Mouse (Mus musculus): Measurements from ENCODE around the gene Tnrc6a. TPM values are rescaled to one million over a fixed set of nuclear protein-coding genes. Genes with fewer than 3 reads are reported as not detected.

The Tnrc6a gene
- polyA plus RNA-seq, 1 experiment from 2014 or later: 38.5 TPM

- Histone ChIP-seq H3K9me3 (no peaks in the 10 kb centered on the region), H3K4me1 (no peaks in the 10 kb centered on the region), H3K9ac (no peak overlapping the region), H3K4me2 (no peak overlapping the region), H3K4me3 (no peak overlapping the region), H3K36me3 (peaks cover 84% of the 10 kb centered on the region), H3K27me3 (no peaks in the 10 kb centered on the region), H3K27ac (no peak overlapping the region)
- WGBS: 92% methylated on average over 2 of the region's 2 CpGs
- no peak for ATAC-seq (ENCODE audit: borderline replicate concordance, extremely low read depth, low FRiP score, low TSS enrichment)
These were observed 45.9 kb downstream of the Tnrc6a start for GRCm38 (mm10) chr7:123169618-123170017.

DNA sequence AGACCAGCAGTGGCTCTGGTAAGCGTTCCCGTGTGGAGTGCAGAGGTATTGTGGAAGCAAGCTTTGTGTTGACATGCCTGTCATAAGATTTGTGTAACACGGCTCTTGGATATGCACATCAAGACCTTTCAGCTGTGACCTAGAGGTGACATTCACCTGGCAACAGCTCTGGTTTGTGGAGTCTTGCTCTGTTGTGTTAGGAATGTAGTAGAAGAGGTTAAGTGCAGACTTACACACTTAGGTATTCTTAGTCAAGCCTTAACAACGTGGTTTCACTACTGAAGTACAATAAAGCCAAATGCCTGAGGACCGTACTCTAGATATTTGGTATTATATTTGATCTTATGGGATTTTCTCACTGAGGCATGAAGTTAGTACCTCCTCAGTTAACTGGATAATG, 48.4 kb downstream of the Tnrc6a start:
- WGBS: 79% methylated on average over 5 of the region's 5 CpGs

DNA sequence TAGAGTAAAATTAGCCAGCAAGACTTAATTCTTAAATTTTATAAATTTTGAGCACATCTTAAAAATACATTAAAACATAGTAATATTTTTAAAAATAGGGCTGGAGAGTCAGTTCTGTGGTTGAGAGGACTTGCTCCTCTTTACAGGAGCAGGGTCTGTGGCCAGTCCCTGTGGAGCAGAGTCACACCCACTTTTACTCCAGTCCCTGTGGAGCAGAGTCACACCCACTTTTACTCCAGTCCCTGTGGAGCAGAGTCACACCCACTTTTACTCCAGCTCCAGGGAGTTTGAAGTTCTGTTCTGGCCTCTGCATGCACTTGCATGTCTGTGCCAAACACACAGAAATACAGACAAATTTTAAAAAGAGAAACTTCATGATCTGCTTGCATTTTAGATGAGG, 53.5 kb downstream of the Tnrc6a start:
- ATAC-seq (ENCODE audit: borderline replicate concordance, extremely low read depth, low FRiP score, low TSS enrichment): no peak
- H3K4me1 ChIP-seq: no peaks in the 10 kb centered on the region

More for the DNA sequence above, 48.4 kb downstream of the Tnrc6a start:
- Histone ChIP-seq H3K9me3 (no peaks in the 10 kb centered on the region), H3K4me2 (no peak overlapping the region), H3K4me1 (no peaks in the 10 kb centered on the region), H3K9ac (no peak overlapping the region), H3K36me3 (peaks cover 89% of the 10 kb centered on the region), H3K27me3 (no peaks in the 10 kb centered on the region), H3K27ac (no peak overlapping the region), H3K4me3 (no peak overlapping the region)
- ATAC-seq (ENCODE audit: borderline replicate concordance, extremely low read depth, low FRiP score, low TSS enrichment): no peak

GRCm38 (mm10) chr7:123181787-123182701, 58.4 kb downstream of the Tnrc6a start:
- no peak overlapping the region for H3K9ac ChIP-seq
- H3K27me3 ChIP-seq: no peaks in the 10 kb centered on the region
- no peaks in the 10 kb centered on the region for H3K4me1 ChIP-seq
- no peaks in the 10 kb centered on the region for H3K9me3 ChIP-seq
- H3K36me3 ChIP-seq: peaks cover 90% of the 10 kb centered on the region
- 79% methylated on average over 20 of the region's 20 CpGs for WGBS
- no peak overlapping the region for H3K27ac ChIP-seq
- no peak overlapping the region for H3K4me2 ChIP-seq
- ATAC-seq (ENCODE audit: borderline replicate concordance, extremely low read depth, low FRiP score, low TSS enrichment): no peak
- no peak overlapping the region for H3K4me3 ChIP-seq

More for the DNA sequence above, 53.5 kb downstream of the Tnrc6a start:
- no peak overlapping the region for H3K4me2 ChIP-seq
- no peak overlapping the region for H3K27ac ChIP-seq
- H3K4me3 ChIP-seq: no peak overlapping the region
- no peak overlapping the region for H3K9ac ChIP-seq
- peaks cover 85% of the 10 kb centered on the region for H3K36me3 ChIP-seq
- no peaks in the 10 kb centered on the region for H3K27me3 ChIP-seq
- no peaks in the 10 kb centered on the region for H3K9me3 ChIP-seq

GRCm38 (mm10) chr7:123184891-123185290, 61.2 kb downstream of the Tnrc6a start:
- H3K4me3 ChIP-seq: no peak overlapping the region
- 81% methylated on average over 1 of the region's 1 CpGs for WGBS
- H3K27ac ChIP-seq: no peak overlapping the region
- no peak overlapping the region for H3K4me2 ChIP-seq
- no peak overlapping the region for H3K9ac ChIP-seq
- no peaks in the 10 kb centered on the region for H3K4me1 ChIP-seq
- no peaks in the 10 kb centered on the region for H3K9me3 ChIP-seq
- H3K36me3 ChIP-seq: peaks cover 94% of the 10 kb centered on the region
- no peak for ATAC-seq (ENCODE audit: borderline replicate concordance, extremely low read depth, low FRiP score, low TSS enrichment)
- no peaks in the 10 kb centered on the region for H3K27me3 ChIP-seq

GRCm38 (mm10) chr7:123186463-123186862, 62.8 kb downstream of the Tnrc6a start:
- Histone ChIP-seq H3K9me3 (no peaks in the 10 kb centered on the region), H3K27ac (no peak overlapping the region), H3K4me2 (no peak overlapping the region), H3K27me3 (no peaks in the 10 kb centered on the region), H3K4me1 (no peaks in the 10 kb centered on the region), H3K9ac (no peak overlapping the region), H3K36me3 (peaks cover 94% of the 10 kb centered on the region), H3K4me3 (no peak overlapping the region)
- no peak for ATAC-seq (ENCODE audit: borderline replicate concordance, extremely low read depth, low FRiP score, low TSS enrichment)
- WGBS: 78% methylated on average over 6 of the region's 6 CpGs

GRCm38 (mm10) chr7:123187246-123187645, 63.6 kb downstream of the Tnrc6a start:
- Histone ChIP-seq H3K36me3 (peaks cover 94% of the 10 kb centered on the region), H3K9ac (no peak overlapping the region), H3K4me3 (no peak overlapping the region), H3K27ac (no peak overlapping the region), H3K27me3 (no peaks in the 10 kb centered on the region), H3K4me2 (no peak overlapping the region), H3K9me3 (no peaks in the 10 kb centered on the region), H3K4me1 (no peaks in the 10 kb centered on the region)
- no peak for ATAC-seq (ENCODE audit: borderline replicate concordance, extremely low read depth, low FRiP score, low TSS enrichment)
- 45% methylated on average over 4 of the region's 4 CpGs for WGBS

GRCm38 (mm10) chr7:123188462-123188861, 64.8 kb downstream of the Tnrc6a start:
- no peaks in the 10 kb centered on the region for H3K4me1 ChIP-seq
- H3K9ac ChIP-seq: no peak overlapping the region
- ATAC-seq (ENCODE audit: borderline replicate concordance, extremely low read depth, low FRiP score, low TSS enrichment): no peak
- no peaks in the 10 kb centered on the region for H3K27me3 ChIP-seq
- H3K27ac ChIP-seq: no peak overlapping the region
- 91% methylated on average over 3 of the region's 3 CpGs for WGBS
- no peak overlapping the region for H3K4me2 ChIP-seq
- no peak overlapping the region for H3K4me3 ChIP-seq
- H3K36me3 ChIP-seq: peaks cover 95% of the 10 kb centered on the region
- H3K9me3 ChIP-seq: no peaks in the 10 kb centered on the region

DNA sequence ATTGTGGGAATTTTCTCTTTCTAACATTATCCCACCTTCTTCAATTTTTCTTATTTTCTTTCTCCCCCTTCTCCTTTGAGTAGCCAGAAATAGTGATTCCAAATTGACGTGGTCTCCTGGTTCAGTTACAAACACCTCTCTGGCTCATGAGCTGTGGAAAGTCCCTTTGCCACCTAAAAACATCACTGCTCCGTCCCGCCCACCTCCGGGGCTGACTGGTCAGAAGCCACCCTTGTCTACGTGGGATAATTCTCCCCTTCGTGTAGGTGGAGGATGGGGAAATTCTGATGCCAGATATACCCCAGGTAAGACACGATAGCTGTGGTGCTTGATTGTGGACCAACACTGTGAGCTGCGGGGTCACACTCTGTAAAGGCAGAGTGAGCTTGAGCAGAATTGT, 66.1 kb downstream of the Tnrc6a start:
- Histone ChIP-seq H3K9ac (no peak overlapping the region), H3K27ac (no peak overlapping the region), H3K27me3 (no peaks in the 10 kb centered on the region), H3K4me2 (no peak overlapping the region), H3K4me3 (no peak overlapping the region), H3K9me3 (no peaks in the 10 kb centered on the region), H3K4me1 (no peaks in the 10 kb centered on the region), H3K36me3 (peaks cover 88% of the 10 kb centered on the region)
- WGBS: 93% methylated on average over 8 of the region's 8 CpGs
- ATAC-seq (ENCODE audit: borderline replicate concordance, extremely low read depth, low FRiP score, low TSS enrichment): no peak

- H3K9ac ChIP-seq: no peak overlapping the region
- H3K4me1 ChIP-seq: no peaks in the 10 kb centered on the region
- ATAC-seq (ENCODE audit: borderline replicate concordance, extremely low read depth, low FRiP score, low TSS enrichment): no peak
- H3K27me3 ChIP-seq: no peaks in the 10 kb centered on the region
- peaks cover 78% of the 10 kb centered on the region for H3K36me3 ChIP-seq
- H3K4me3 ChIP-seq: no peak overlapping the region
- no peaks in the 10 kb centered on the region for H3K9me3 ChIP-seq
- no peak overlapping the region for H3K27ac ChIP-seq
- 87% methylated on average over 5 of the region's 5 CpGs for WGBS
- H3K4me2 ChIP-seq: no peak overlapping the region
These were observed 68.0 kb downstream of the Tnrc6a start for GRCm38 (mm10) chr7:123191731-123192130.

GRCm38 (mm10) chr7:123193201-123193600, 69.5 kb downstream of the Tnrc6a start:
- H3K27ac ChIP-seq: no peak overlapping the region
- H3K36me3 ChIP-seq: peaks cover 66% of the 10 kb centered on the region
- H3K4me1 ChIP-seq: no peaks in the 10 kb centered on the region
- no peak overlapping the region for H3K4me2 ChIP-seq
- no peaks in the 10 kb centered on the region for H3K27me3 ChIP-seq
- no peak overlapping the region for H3K4me3 ChIP-seq
- WGBS: 86% methylated on average over 12 of the region's 12 CpGs
- H3K9me3 ChIP-seq: no peaks in the 10 kb centered on the region
- no peak overlapping the region for H3K9ac ChIP-seq
- ATAC-seq (ENCODE audit: borderline replicate concordance, extremely low read depth, low FRiP score, low TSS enrichment): no peak

DNA sequence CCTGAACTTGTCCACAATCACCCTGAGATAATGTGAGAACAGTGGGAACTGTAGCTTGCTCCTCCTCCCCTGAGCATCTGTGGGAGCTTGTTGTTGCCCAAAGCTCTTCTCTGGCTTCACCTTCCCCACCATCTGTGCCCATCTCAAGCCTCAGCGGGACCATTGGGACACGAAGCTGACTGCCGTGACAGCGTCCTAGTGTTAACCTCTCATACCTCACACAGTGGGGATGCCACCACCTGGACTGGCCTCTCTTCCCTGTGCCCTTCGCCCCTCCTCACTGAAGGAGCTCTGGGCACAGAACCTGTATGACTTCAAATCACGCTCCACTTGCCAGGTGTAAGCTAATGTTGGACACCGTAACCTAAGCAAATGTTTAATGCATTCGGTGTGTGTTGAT, 71.0 kb downstream of the Tnrc6a start:
- Histone ChIP-seq H3K4me1 (no peaks in the 10 kb centered on the region), H3K4me2 (no peak overlapping the region), H3K9me3 (no peaks in the 10 kb centered on the region), H3K27ac (no peak overlapping the region), H3K9ac (no peak overlapping the region), H3K36me3 (peaks cover 51% of the 10 kb centered on the region), H3K4me3 (no peak overlapping the region), H3K27me3 (no peaks in the 10 kb centered on the region)
- 91% methylated on average over 8 of the region's 8 CpGs for WGBS
- ATAC-seq (ENCODE audit: borderline replicate concordance, extremely low read depth, low FRiP score, low TSS enrichment): no peak

Data from lung, embryonic 15.5 days (tissue).